Mouse (Mus musculus) heart, postnatal 0 days (tissue): ENCODE measurements at regions not wholly inside any gene's neighbourhood (a gene's known extent, or its start where the extent isn't known, plus 50 kb on each side); places are given as distances from the start of the nearest gene placed in this dataset.
A peak's percentile ranks its signal among the peaks of the same experiment; 100 is the strongest.

ENCODE experiments used
- ATAC-seq: fragments of 200-750 bp; cut with Nextera tagmentation; 2 replicates; pipeline ENCODE4 v1.8.0; 2017; ENCODE audit warnings: low read depth, moderate number of reproducible peaks, moderate library complexity; ENCODE audit not compliant: insufficient read depth
- DNase-seq: peaks from one replicate; pipeline ENCODE4 v3.0.0-alpha.2; 2016; ENCODE audit warnings: low spot score
- H3K27ac ChIP-seq: fragments of 300-500 bp; sonication (generic); 2 replicates; pipeline ENCODE4 v1.5.1; 2014; ENCODE audit warnings: low read depth, mild to moderate bottlenecking
- H3K27me3 ChIP-seq: fragments of 300-500 bp; sonication (generic); 2 replicates; pipeline ENCODE4 v1.6.1; 2014; ENCODE audit warnings: low read length, mixed read lengths; ENCODE audit not compliant: control insufficient read depth, insufficient read depth
- H3K36me3 ChIP-seq: fragments of 300-500 bp; sonication (generic); replicated peaks from 2 replicates; pipeline ENCODE4 v1.6.1; 2014; ENCODE audit warnings: low read length, mixed read lengths; ENCODE audit not compliant: control insufficient read depth, insufficient read depth
- H3K4me1 ChIP-seq: fragments of 300-500 bp; sonication (generic); 2 replicates; pipeline ENCODE4 v1.6.1; 2014; ENCODE audit warnings: antibody characterized with exemption; ENCODE audit not compliant: control insufficient read depth, insufficient read depth
- H3K4me2 ChIP-seq: fragments of 300-500 bp; sonication (generic); 2 replicates; pipeline ENCODE4 v1.6.1; 2014; ENCODE audit warnings: low read depth, mild to moderate bottlenecking, low read length, moderate library complexity
- H3K4me3 ChIP-seq: fragments of 300-500 bp; sonication (generic); 2 replicates; pipeline ENCODE4 v1.5.1; 2014; ENCODE audit warnings: low read depth, low read length
- H3K9ac ChIP-seq: fragments of 300-500 bp; sonication (generic); replicated peaks from 2 replicates; pipeline ENCODE4 v1.6.1; 2014; ENCODE audit warnings: low read depth, low read length, mixed read lengths
- H3K9me3 ChIP-seq: fragments of 300-500 bp; sonication (generic); replicated peaks from 2 replicates; pipeline ENCODE4 v1.6.1; 2016; ENCODE audit warnings: low read length; ENCODE audit not compliant: control insufficient read depth
- CTCF ChIP-seq: IDR thresholded peaks from 2 replicates; pipeline ENCODE4 v1.5.1; 2016; ENCODE audit warnings: antibody characterized with exemption, control low read depth, low read depth
- EP300 ChIP-seq: IDR thresholded peaks from 2 replicates; pipeline ENCODE4 v1.6.1; 2016; ENCODE audit warnings: antibody characterized with exemption, low read depth
- WGBS: fragments of 180-500 bp; shearing (Covaris S2); extraction: QIAGEN DNeasy Blood & Tissue Kit; methylation state at CpG from one replicate; pipeline ENCODE4 v1.1.7; 2014; 5-methylcytosine and 5-hydroxymethylcytosine counted together

DNA sequence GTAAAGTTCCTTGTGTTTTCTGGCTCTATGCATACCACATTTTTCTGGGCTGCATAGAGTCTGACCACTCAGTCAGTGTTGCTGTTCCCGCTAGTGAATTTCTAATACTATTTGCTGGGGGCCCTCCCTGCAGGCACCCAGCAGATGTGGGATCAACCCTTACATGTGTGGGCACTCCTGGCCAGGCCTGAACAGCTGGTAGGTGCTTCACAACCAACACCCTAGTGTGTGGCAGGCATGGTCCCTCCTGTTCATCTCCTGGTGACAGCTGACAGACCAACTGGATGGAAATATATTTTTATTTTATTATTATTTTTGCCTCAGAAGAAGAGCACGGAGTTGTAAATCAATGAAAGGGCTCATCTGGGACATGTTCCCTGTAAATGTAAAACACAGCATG, 154.4 kb upstream of the Sulf2 start:
- H3K9me3 ChIP-seq, result no peaks in the 10 kb centered on the region

GRCm38 (mm10) chr2:166307551-166307950, 152.1 kb upstream of the Sulf2 start:
- no peak overlapping the region for H3K9ac ChIP-seq
- no peak for ATAC-seq
- H3K36me3 ChIP-seq, result no peaks in the 10 kb centered on the region
- no peak overlapping the region for H3K4me2 ChIP-seq
- H3K27me3 ChIP-seq, result no peaks in the 10 kb centered on the region
- DNase-seq, result no peak
- H3K27ac ChIP-seq, result no peak overlapping the region
- no peak overlapping the region for H3K4me3 ChIP-seq
- 75% methylated on average over 13 of the region's 13 CpGs for WGBS
- H3K9me3 ChIP-seq, result no peaks in the 10 kb centered on the region
- no peak for TF ChIP-seq EP300
- TF ChIP-seq CTCF, result no peak
- peaks cover 8% of the 10 kb centered on the region; the same call in 1 of the 2 replicates for H3K4me1 ChIP-seq

More for the DNA sequence above, 154.4 kb upstream of the Sulf2 start:
- ATAC-seq (no peak), DNase-seq (no peak)
- Histone ChIP-seq H3K27me3 (no peaks in the 10 kb centered on the region), H3K4me1 (peaks cover 8% of the 10 kb centered on the region; the same call in 1 of the 2 replicates), H3K9ac (no peak overlapping the region), H3K4me2 (no peak overlapping the region), H3K4me3 (no peak overlapping the region), H3K36me3 (no peaks in the 10 kb centered on the region), H3K27ac (no peak overlapping the region)
- TF ChIP-seq CTCF (no peak), EP300 (no peak)
- WGBS, result 85% methylated on average over 2 of the region's 2 CpGs

GRCm38 (mm10) chr2:166305044-166306002, 149.9 kb upstream of the Sulf2 start:
- no peaks in the 10 kb centered on the region for H3K9me3 ChIP-seq
- H3K4me1 ChIP-seq, result peaks cover 13% of the 10 kb centered on the region; the same call in 1 of the 2 replicates
- H3K4me3 ChIP-seq, result no peak overlapping the region
- ATAC-seq, result peak; percentile 51; the same call in 1 of the 2 replicates
- no peak overlapping the region for H3K4me2 ChIP-seq
- H3K27me3 ChIP-seq, result no peaks in the 10 kb centered on the region
- DNase-seq, result peak; percentile 61
- no peaks in the 10 kb centered on the region for H3K36me3 ChIP-seq
- peak overlapping the region; percentile 54; the same call in 1 of the 2 replicates for H3K27ac ChIP-seq
- 66% methylated on average over 30 of the region's 30 CpGs for WGBS
- no peak overlapping the region for H3K9ac ChIP-seq
- TF ChIP-seq EP300 (no peak), CTCF (no peak)

GRCm38 (mm10) chr2:166303854-166304253, 148.4 kb upstream of the Sulf2 start:
- ATAC-seq (no peak), DNase-seq (no peak)
- no peak overlapping the region for H3K4me2 ChIP-seq
- no peak overlapping the region for H3K9ac ChIP-seq
- H3K27ac ChIP-seq, result no peak overlapping the region
- no peaks in the 10 kb centered on the region for H3K9me3 ChIP-seq
- WGBS, result 67% methylated on average over 2 of the region's 2 CpGs
- no peaks in the 10 kb centered on the region for H3K36me3 ChIP-seq
- no peak overlapping the region for H3K4me3 ChIP-seq
- TF ChIP-seq EP300 (no peak), CTCF (no peak)
- peaks cover 13% of the 10 kb centered on the region; the same call in 1 of the 2 replicates for H3K4me1 ChIP-seq
- no peaks in the 10 kb centered on the region for H3K27me3 ChIP-seq

DNA sequence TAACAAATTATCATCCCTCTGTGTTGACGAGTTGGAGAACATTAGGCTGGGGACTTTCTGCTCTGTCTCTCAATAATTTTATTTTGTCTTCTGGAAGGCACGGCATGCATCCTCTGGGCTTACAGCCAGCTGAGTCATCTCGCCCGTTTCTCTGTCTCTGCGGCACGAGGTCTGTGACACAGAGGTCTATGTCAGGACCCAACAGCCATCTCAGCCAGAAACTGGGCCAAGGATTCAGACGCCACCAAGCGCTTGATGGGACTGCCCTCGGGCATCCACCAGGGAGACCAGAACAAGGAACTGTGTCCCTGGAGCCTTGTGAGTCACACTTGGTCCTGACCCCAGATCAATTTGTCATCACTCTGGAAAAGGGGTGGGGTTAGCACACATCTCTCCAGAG, 145.7 kb upstream of the Sulf2 start:
- no peaks in the 10 kb centered on the region for H3K9me3 ChIP-seq
- no peak overlapping the region for H3K4me2 ChIP-seq
- H3K27ac ChIP-seq, result no peak overlapping the region
- no peak overlapping the region for H3K9ac ChIP-seq
- no peak for DNase-seq
- ATAC-seq, result 0 out of 2 replicates have a peak, but pooled peaks have one; percentile 21
- TF ChIP-seq EP300 (no peak), CTCF (no peak)
- H3K27me3 ChIP-seq, result no peaks in the 10 kb centered on the region
- peaks cover 10% of the 10 kb centered on the region; the same call in 1 of the 2 replicates for H3K4me1 ChIP-seq
- no peak overlapping the region for H3K4me3 ChIP-seq
- no peaks in the 10 kb centered on the region for H3K36me3 ChIP-seq
- 39% methylated on average over 9 of the region's 9 CpGs for WGBS

- Histone ChIP-seq H3K4me1 (peaks cover 10% of the 10 kb centered on the region), H3K9me3 (no peaks in the 10 kb centered on the region), H3K9ac (no peak overlapping the region), H3K27me3 (no peaks in the 10 kb centered on the region), H3K4me3 (no peak overlapping the region), H3K27ac (no peak overlapping the region), H3K36me3 (no peaks in the 10 kb centered on the region), H3K4me2 (no peak overlapping the region)
- ATAC-seq (no peak), DNase-seq (no peak)
- WGBS, result 59% methylated on average over 10 of the region's 10 CpGs
- TF ChIP-seq CTCF (no peak), EP300 (no peak)
Measured at GRCm38 (mm10) chr2:166294672-166295071, 139.2 kb upstream of the Sulf2 start.
